Mouse (Mus musculus) liver, adult 2 months (tissue): ENCODE measurements around the gene Slc7a14. TPM values are rescaled to one million over a fixed set of nuclear protein-coding genes. Genes with fewer than 3 reads are reported as not detected.

Experiments
- DNase-seq: peaks from one replicate; pipeline ENCODE4 v3.0.0-alpha.2; 2011; ENCODE audit warnings: low read depth, low spot score; ENCODE audit errors: extremely low read depth
- H3K27ac ChIP-seq: fragments of 200-500 bp; replicated peaks from 2 replicates; pipeline ENCODE4 v1.5.1; 2012; ENCODE audit warnings: low read depth, mild to moderate bottlenecking, control low read depth, inconsistent platforms, low read length; ENCODE audit not compliant: insufficient read depth
- H3K27me3 ChIP-seq: fragments of 200-500 bp; 2 replicates; pipeline ENCODE4 v1.6.1; 2012; ENCODE audit warnings: mild to moderate bottlenecking, moderate library complexity, low read length, inconsistent platforms; ENCODE audit not compliant: control insufficient read depth, insufficient read depth
- H3K36me3 ChIP-seq: fragments of 200-500 bp; 2 replicates; pipeline ENCODE4 v1.6.1; 2012; ENCODE audit warnings: low read length, inconsistent platforms; ENCODE audit not compliant: control insufficient read depth, insufficient read depth
- H3K4me1 ChIP-seq: fragments of 200-500 bp; 2 replicates; pipeline ENCODE4 v1.6.1; 2011; ENCODE audit warnings: low read length; ENCODE audit not compliant: control insufficient read depth, insufficient read depth
- H3K4me3 ChIP-seq: fragments of 200-500 bp; 2 replicates; pipeline ENCODE4 v1.5.1; 2011; ENCODE audit warnings: low read depth, mild to moderate bottlenecking, control low read depth, low read length, moderate library complexity; ENCODE audit not compliant: insufficient read depth
- H3K79me2 ChIP-seq: fragments of 200-500 bp; 2 replicates; pipeline ENCODE4 v1.6.1; 2012; ENCODE audit warnings: inconsistent platforms, mild to moderate bottlenecking, low read length, moderate library complexity; ENCODE audit not compliant: control insufficient read depth, insufficient read depth
- H3K9ac ChIP-seq: fragments of 200-500 bp; 2 replicates; pipeline ENCODE4 v1.6.1; 2012; ENCODE audit warnings: low read depth, mild to moderate bottlenecking, control low read depth, inconsistent platforms, low read length
- CTCF ChIP-seq: fragments of 200-500 bp; IDR thresholded peaks from 2 replicates; pipeline ENCODE4 v1.5.1; 2011; ENCODE audit warnings: low read depth, low read length, control low read depth
- POLR2A ChIP-seq: fragments of 200-500 bp; IDR thresholded peaks from 2 replicates; pipeline ENCODE4 v1.6.1; 2011; ENCODE audit warnings: low read length, control low read depth; ENCODE audit not compliant: insufficient read depth; ENCODE audit errors: extremely low read depth
- WGBS: fragments of 180-500 bp; shearing (Covaris S2); methylation state at CpG from one replicate; pipeline ENCODE4 v1.1.7; 2018; 5-methylcytosine and 5-hydroxymethylcytosine counted together
- polyA plus RNA-seq: library from polyadenylated mRNA; depleted of rRNA; stranded (reverse); fragments of >200 nt; gene quantifications from 2 replicates; pipeline ENCODE4 v1.2.3, GENCODE M21; 2012
- total RNA-seq: library from RNA; depleted of rRNA; stranded (reverse); fragments of >200 nt; gene quantifications from 2 replicates; pipeline ENCODE4 v1.2.3, GENCODE M21; 2014

Slc7a14 gene
- total and polyA plus RNA-seq, 2 experiments: not detected

DNA sequence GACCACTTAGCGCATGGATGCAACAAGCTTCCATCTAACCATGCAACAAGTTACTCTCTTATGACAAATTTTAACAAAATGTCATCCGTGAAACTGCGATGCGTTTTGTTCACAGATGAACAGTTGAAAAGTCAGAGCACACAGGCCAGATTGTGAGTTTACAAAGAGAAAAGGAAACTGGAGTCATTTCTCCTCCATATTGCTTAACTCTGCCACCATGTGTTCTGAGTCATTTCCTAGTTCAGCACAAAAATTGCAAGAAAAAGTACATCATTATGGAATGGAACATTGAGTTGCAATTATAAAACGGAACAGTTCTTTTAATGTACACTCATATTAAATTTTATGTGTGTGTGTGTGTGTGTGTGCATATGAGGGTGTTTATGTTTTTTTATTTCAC lies 17.6 kb upstream of the Slc7a14 start:
- TF ChIP-seq POLR2A (no peak), CTCF (no peak)
- WGBS: 95% methylated on average over 5 of the region's 5 CpGs
- Histone ChIP-seq H3K4me3 (no peak overlapping the region), H3K27ac (no peak overlapping the region), H3K27me3 (no peaks in the 10 kb centered on the region), H3K4me1 (no peaks in the 10 kb centered on the region), H3K79me2 (no peaks in the 10 kb centered on the region), H3K9ac (no peak overlapping the region), H3K36me3 (no peaks in the 10 kb centered on the region)
- DNase-seq: no peak

DNA sequence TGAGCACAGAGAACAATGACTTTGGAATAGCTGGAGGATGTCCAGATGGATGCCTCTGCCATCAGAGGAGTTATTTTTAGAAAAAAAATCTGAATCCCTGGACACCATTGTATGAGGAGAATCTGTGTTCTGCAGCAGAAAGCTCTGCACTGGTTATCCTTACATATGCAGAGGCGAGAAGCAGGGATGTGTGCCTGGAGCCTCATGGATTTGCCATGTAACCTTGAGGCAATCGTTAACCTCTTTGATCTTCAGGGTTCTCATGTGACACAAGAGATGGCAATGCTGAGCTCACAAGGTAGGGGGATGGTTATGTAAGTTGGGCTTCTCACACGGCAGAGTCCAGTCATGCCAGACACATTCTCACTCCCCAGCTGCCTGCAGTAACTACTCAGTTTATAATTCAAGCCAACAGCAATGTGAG lies 14.1 kb upstream of the Slc7a14 start:
- H3K36me3 ChIP-seq: no peaks in the 10 kb centered on the region
- no peaks in the 10 kb centered on the region for H3K27me3 ChIP-seq
- no peaks in the 10 kb centered on the region for H3K79me2 ChIP-seq
- no peak overlapping the region for H3K27ac ChIP-seq
- H3K4me3 ChIP-seq: no peak overlapping the region
- TF ChIP-seq POLR2A (no peak), CTCF (no peak)
- 56% methylated on average over 3 of the region's 3 CpGs for WGBS
- no peak for DNase-seq
- H3K4me1 ChIP-seq: no peaks in the 10 kb centered on the region
- H3K9ac ChIP-seq: no peak overlapping the region

DNA sequence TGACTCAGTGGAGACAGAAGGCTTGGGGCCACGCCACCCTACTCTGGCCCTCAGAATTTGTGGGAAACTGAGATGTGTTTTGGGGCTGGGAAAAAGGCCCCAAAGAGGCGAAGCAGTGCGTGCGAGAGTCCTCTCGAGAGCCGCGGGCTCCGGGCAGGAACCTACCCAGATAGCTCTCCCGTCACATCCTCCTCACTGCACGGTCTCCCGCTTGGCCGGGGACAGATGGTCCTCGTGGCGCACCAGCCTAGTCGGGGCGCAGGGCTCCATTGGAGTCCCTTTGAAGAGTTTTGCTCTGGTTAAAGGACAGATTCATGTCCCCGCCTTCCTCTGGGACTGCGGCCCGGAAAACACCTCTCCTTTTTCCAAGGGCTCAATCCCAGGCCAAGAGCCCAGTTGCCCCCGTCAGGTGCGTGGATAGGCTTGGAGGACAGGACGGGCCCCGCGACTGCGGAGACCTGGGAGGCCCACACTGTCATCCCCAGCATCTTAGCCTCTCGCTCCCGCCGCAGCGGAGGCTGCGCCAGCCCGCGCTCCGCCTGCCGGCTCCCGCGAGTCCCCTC lies 726 bp downstream of the Slc7a14 start:
- Histone ChIP-seq H3K9ac (no peak overlapping the region), H3K27ac (no peak overlapping the region), H3K4me3 (no peak overlapping the region), H3K27me3 (0 out of 2 replicates have a peak, but pooled peaks cover 2% of the 10 kb centered on the region), H3K4me1 (no peaks in the 10 kb centered on the region), H3K79me2 (no peaks in the 10 kb centered on the region), H3K36me3 (no peaks in the 10 kb centered on the region)
- no peak for DNase-seq
- 4% methylated on average over 36 of the region's 36 CpGs for WGBS
- TF ChIP-seq POLR2A: no peak
- no peak for TF ChIP-seq CTCF

DNA sequence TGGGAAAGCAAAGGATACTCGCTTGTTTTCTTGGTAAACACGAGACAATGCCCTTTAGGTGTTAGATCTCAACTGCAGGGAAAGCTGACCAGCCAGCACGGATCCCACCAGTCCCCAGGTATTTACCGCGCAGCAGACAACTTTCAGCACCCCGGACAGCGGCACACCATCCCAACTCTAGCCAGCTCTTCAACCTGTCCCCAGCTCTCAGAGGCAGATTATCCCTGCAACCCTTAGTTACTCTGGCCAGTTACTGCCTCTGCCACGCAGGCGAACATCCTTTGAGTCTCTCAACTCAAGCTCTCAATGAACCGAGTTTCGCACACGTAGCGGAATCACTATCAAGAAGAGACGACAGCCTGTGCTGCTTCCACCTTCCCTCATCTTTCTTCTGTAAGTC lies 1.3 kb downstream of the Slc7a14 start:
- Histone ChIP-seq H3K9ac (no peak overlapping the region), H3K27ac (no peak overlapping the region), H3K4me3 (no peak overlapping the region), H3K27me3 (0 out of 2 replicates have a peak, but pooled peaks cover 2% of the 10 kb centered on the region), H3K79me2 (no peaks in the 10 kb centered on the region), H3K36me3 (no peaks in the 10 kb centered on the region), H3K4me1 (no peaks in the 10 kb centered on the region)
- no peak for TF ChIP-seq CTCF
- TF ChIP-seq POLR2A: no peak
- no peak for DNase-seq
- 4% methylated on average over 14 of the region's 14 CpGs for WGBS

DNA sequence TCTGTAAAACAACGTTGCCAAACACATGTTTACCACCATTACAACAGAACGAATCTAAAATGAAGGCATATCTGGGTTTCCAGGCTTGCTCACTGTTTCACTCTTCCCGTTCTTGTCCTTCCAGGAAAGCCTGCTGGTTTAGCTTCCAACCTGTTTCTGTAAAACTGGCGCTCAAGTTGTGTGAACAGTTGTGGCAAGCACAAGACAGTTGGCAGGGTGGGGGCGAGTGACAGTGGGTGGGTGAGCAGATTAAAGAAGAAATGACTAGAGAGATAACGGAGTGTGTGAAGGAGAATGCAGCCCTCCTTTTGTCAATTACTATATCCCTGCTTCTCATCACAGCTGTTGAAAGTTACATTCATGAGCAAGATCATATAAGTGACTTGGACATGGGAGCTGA lies 2.2 kb downstream of the Slc7a14 start:
- DNase-seq: no peak
- Histone ChIP-seq H3K4me3 (no peak overlapping the region), H3K27me3 (0 out of 2 replicates have a peak, but pooled peaks cover 2% of the 10 kb centered on the region), H3K27ac (no peak overlapping the region), H3K4me1 (no peaks in the 10 kb centered on the region), H3K9ac (no peak overlapping the region), H3K36me3 (no peaks in the 10 kb centered on the region), H3K79me2 (no peaks in the 10 kb centered on the region)
- 74% methylated on average over 6 of the region's 6 CpGs for WGBS
- TF ChIP-seq CTCF (no peak), POLR2A (no peak)

DNA sequence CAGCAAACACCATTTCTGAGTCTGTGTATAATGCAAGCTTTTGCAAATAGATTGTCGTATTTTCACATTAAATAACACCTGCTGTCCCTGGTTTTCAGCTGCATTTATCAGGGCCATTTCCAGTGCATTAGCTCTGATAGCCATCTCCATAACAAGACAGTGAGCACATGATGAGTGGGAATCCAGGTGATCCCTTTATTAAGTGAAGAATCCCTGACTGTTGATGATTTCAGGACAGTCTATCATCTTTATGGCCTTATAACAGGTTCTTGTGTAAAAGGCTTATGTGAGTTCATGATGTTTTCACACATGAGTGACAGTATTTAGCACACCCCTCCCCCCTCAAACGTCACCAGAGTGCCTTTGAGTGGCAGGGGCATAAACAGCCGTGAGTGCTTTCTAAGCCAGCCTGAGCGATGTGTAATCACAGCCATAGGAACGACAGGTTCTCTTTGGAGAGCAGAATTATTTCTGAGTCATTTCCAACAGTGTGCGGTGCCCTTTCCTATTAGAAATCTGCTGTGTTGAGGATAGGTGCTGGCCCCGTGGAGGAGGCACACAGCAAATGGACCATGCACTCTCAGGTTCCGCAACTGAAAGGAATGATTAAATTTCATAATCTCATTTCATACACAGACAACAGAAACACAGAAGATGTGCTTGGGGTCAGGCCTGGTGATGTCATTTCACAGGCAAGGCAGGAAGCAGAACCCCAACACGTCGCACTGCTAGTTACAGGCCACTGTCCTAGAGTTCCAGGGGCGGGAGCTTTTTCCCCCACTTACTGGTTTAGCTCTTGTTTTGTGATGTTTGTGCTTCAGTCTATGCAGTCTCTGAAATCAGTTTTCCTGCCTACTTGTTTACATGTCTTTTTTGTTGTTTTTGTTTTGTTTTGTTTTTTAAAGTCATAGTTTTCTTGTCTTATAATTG lies 18.2 kb downstream of the Slc7a14 start:
- TF ChIP-seq POLR2A (no peak), CTCF (no peak)
- H3K36me3 ChIP-seq: no peaks in the 10 kb centered on the region
- 59% methylated on average over 11 of the region's 11 CpGs for WGBS
- no peaks in the 10 kb centered on the region for H3K4me1 ChIP-seq
- H3K27me3 ChIP-seq: no peaks in the 10 kb centered on the region
- DNase-seq: no peak
- no peak overlapping the region for H3K27ac ChIP-seq
- H3K9ac ChIP-seq: no peak overlapping the region
- no peak overlapping the region for H3K4me3 ChIP-seq
- H3K79me2 ChIP-seq: no peaks in the 10 kb centered on the region
